Mouse (Mus musculus): Measurements from ENCODE around the gene Gm45837.
"Not testable (repeated sequence)": the region's sequence is repeated elsewhere in the genome, so short reads cannot be mapped to it uniquely, and the experiment has no call there.

Gm45837 gene

DNA sequence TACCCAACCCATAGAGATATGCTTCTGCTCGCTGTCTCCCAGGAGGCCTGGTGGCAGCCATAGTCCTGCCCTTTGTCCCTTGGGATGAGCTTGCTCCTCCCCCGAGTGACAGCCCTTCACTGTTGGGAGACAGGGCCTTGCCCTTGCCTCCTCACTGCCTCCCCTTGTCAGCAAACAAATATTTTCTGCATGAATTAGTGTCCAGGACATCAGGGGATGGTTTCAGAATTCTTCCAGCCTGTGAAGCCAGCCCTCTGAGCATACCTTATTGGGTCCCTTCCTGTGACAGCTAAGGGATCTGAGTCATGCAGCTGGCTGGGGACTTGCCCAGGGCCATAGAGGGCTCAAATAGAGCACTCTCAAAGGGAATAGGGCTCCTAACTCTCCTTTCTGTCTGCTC lies 98.5 kb downstream of the Gm45837 start:
- DNase-seq = no peak

DNA sequence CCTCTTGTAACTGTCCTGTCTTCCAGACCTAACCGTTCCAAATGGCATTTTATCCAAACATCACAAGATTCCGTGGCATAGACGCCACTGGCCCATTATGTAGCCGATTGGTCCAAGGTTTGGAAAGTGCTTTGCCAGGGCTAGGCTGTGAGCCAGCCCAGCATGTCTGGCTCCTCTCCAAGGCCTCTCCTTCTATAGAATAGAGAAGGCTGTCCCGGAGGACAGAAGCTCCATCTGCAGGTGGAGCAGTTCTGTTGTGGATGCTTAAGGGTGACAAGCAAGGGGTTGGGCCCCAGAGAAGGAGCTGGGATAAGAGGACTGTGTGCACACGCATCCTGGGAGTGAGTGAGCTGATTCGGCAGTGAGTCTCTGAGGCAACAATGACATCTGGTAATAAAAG lies 103.0 kb downstream of the Gm45837 start:
- peak; percentile 68 for DNase-seq

DNA sequence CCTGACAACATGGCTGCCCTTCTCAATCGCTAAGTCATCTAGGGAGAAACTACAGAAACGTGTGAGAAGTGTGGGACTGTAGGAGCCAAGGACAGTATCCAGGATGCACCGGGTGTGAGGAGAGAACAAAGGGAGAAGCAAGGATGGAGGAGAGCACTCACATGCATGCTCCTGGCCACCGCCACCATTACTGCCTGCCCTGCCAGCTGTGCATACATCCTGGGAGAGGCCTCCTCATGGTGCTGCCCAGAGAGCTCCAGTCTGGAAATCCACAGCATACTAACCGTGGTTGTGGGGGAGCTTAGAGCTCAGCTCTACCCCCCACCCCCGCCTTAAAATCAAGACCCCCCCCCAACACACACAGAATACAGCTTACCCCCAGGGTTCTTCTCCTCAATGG lies 104.1 kb downstream of the Gm45837 start:
- DNase-seq = peak; percentile 40

DNA sequence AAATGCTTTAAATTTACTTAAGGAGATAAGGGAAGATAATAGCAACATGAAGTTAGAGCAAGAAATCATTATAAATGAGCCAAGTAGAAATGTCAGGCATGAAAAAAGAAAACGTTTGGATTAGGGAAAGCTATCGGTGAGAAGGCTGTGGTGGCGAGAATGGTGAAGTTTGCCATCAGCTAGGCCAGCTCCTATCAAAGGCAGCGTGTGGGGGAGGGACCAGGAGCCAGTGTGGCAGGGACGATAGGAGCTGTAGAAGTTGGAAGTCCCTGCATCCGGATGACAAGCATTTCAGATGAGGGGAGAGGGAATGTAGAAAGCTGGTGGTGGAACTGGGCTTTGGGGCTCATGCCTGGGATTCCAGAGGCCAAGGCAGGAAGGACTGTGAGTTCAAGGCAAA lies 104.6 kb downstream of the Gm45837 start:
- DNase-seq = peak; percentile 63

DNA sequence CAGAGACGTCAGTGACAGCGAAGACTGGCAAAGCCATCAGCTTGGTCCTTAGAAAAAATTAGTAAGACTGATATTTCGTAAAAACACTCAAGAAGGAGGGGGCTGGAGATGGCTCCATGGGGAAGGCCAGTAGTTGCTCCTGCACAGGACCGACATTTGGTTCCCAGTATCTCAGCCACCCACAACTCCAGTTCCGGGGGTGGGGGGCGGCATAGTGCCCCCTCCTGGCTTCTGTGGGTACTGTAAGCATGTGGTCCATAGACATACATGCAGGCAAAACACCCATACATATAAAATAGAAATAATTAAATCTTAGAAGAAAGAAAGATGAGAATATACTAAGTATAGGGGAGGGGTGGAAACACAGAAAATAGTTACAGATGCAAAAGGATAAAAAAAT lies 105.8 kb downstream of the Gm45837 start:
- DNase-seq = no peak

DNA sequence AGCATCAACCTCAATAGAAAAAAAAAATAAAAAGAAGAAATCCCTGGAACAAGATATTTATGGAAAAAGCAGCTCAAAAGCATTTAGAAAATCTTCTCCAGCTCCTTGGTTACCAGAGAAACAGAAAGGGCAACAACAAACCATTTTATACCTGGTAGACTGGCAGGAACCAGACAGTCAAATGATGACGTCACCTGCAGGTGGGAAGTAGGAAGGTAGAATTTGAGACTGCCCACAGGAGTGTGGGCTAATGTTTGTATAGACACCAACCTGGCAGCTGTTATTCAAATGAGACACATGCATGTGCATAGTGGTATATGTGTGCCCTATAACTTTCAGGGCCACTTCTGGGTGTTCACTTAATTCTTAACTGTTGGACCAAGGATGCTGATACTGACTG lies 111.0 kb downstream of the Gm45837 start:
- peak; percentile 44 for DNase-seq

DNA sequence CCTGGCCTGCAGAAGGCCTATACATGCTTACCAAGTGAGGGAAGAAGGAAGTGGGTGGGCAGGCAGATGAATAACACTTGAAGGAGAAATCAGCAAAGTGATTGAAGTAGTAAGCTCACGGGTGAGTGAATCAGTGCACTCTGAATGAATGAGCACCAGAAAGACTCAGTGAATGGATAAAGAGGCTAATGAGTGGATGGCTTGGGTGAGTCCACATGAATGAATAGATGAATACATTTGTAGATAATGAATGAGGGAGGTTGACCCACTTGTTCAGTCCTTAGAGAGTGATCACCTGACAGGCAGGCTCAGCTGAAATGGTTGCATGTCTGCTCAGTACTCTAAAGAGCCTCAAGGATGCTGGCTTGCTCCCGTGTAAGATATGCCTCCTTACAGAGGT lies 112.5 kb downstream of the Gm45837 start:
- DNase-seq = no peak

DNA sequence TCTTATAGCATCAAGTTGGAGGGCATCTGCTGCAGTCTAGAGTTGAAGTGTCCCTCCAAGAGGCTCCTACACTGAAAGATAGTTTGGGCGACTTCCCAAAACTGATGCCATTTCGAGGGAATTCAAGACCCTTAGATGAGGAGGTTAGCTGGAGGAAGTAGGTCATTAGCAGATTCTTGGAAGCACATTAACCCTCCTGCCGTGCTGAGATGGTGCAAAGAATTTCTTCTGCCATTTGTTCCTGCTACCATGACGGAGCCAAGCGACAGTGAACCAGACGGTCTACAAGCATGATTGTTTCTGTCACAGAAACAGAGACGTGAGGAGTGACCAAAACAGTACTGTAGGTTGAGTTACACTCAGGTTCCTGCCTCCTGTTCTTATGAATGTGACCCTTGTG lies 115.8 kb downstream of the Gm45837 start:
- DNase-seq = no peak

DNA sequence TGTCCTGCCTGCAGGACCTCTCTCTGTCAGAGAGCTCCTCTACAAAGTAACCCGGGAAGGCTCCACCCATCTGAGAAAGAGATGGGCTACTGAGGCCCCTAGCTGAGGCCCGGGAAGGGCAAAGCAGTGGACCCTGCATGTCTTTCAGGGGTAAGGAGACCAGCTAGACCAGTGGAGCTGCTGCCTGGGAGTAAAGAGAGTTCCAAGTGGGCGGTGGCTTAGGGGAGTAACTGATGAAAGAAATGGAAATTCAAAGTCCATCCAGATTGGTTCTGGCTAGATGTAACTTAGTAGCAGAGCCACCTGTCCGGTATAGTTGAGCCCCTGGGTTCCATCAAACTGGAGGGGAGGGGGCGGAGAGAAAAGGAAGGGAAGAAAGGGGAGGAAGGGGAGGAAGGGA lies 123.7 kb downstream of the Gm45837 start:
- DNase-seq = no peak

DNA sequence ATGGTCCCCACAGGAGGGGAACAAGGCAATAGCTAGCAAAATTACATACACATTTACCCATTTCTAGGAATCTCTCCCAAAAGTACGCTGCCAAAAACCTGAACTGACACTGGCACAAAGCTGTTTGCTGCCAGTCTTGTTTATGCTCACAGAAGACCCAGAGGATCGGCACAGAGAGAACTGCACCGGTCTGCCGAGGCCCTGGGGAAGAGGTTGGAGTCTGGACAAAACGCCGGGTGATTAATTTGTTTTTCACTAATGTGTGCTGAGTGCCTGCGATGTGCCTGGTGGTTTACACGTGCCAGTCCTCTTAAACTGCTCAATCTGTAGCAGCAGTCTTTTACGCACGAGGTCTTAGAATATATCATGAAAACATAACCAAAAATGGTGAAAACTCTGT lies 124.4 kb downstream of the Gm45837 start:
- DNase-seq = no peak

DNA sequence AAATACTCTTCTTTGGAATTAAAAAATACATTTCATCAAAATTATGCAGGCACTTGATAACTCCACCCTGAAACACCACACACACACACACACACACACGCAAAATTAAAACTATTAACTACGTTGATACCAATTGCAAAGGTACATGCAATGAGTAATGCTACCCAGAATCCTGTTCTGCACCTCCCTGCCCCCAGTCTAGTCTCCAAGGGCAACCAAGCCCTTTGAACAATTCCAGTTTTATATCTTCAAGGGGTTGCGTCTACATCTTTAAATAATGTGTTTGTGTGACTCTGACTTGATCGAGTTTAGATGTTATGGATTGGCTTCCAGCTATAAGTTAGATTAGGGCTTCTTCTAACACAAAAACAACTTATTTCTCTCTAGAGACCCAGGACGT lies 124.8 kb downstream of the Gm45837 start:
- no peak for DNase-seq

DNA sequence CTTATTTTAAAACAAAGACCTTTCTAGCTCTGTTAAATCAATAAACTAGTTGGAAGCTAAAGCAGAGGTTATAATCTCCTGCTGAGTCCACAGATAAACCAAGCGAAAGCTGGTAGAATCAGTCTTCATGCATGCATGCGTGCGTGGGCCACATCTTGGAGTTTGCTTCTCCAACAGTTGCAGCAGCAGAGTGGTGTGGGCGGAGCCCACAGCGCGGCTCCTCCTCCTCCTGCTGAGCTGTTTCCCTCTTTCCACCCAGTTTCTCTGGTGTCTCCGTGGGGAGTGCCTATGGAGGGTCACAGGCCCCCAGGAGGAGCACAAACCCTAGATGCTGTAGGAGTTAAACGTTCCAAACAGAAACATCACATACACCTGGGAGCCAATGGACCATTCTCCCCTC lies 126.9 kb downstream of the Gm45837 start:
- DNase-seq = peak; percentile 36

DNA sequence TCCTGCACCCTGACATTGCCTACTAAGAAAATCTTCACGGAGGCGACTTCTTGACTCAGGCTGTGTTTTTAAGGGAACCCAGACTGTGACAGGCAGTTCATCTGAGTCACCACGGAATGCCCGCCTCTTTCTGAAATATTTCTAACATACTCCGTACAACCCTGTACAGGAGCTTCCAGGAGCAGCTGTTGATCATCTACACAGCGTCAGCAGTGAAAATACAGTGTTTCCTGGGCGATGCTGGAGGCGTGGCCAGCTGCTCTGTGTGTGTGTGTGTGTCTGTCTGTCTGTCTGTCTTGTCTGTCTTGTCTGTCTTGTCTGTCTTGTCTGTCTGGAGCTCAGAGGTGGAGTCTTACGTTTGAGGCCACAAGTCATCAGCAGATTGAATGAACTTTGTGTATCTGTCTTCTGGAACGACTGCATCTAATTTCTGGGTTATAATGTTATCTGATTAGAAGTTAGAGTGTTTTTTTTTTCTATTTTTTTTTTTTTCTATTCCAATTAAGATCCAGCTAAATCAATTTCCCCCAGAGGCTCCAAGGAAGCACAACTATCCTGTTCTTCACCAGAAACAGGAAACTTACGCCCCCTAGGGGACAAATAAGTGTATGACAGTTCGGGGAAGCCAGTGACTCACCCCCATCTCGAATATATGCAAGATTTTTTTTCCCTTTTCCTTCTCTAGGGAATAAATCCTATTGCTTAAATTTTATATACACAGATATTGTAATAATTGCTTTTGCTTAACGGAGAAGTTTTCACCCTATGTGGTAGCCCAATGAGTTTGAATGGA lies 127.7 kb downstream of the Gm45837 start:
- peak; percentile 49 for DNase-seq

DNA sequence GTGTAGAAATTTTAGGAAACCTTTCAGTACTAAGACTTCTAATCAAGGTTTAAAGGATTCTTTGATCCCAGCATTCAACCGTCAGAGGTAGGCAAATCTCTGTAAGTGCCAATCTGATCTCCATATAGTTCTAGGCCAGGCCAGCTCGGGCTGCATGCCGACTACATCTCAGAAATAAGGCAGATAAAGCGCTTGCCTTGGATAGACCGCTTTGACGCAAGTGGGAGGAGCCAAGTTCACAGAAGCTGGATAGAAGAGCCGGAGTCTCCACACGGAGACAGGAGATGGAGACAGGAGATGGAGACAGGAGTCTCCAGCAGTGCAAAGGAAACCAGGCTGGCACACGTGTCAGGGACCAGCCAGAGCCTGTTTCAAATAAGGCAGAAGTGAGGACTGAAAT lies 129.1 kb downstream of the Gm45837 start:
- no peak for DNase-seq

DNA sequence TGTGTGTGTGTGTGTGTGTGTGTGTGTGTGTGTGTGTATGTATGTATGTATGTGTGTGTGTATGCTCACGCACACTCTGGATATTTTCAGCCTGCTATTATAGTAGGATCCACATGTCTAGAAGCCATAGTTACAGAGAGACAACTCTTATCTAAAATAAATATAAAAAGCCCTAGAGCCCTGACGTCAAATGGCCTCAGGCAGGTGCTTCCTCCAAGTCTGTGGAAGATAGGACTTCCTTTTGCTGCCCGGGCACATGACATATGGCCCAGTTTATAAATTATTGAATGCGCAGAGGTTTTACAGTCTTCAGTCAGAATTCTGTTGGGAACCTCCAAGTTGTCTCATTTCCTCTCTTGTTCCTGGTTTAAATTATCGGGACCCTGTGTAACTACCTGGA lies 130.0 kb downstream of the Gm45837 start:
- DNase-seq = no peak

DNA sequence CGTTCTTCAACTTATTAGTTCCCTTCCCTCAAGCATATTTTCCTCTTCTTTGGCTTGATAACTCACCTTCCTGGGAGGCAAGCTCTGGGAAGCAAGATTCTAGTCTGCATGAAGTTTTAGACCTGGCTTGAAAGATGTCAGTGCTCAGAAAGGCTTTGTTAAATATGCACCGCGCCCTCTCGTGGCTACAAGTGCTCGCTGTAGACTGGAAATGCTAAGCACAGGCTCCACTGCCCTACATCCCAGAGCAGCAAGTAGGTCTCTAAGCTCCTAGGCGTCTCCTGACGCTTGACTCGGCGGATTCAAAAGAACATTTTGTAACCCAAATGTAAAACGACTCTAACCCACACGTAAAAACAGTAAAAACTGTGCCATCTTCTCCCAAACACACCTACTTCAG lies 130.4 kb downstream of the Gm45837 start:
- DNase-seq = peak; percentile 79

DNA sequence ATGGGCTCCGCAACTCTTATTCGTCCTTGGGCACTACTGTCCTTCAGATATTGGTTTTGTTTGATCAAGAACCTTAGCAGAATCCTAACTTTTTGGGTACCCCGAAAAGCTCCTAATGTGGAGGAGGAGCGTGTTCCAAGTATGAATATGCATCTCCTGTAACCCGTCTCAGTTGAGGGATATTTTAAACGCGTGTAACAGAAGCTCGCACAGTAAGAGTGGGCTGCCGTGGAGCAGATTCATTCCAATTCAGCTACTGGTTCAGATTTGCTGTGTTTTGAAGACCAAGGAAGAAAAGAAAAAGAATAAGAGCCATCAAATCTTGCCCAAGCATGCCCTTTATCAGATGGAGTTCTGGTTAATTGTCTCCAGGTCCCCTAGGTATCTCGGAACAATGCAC lies 131.0 kb downstream of the Gm45837 start:
- DNase-seq = peak; percentile 39

DNA sequence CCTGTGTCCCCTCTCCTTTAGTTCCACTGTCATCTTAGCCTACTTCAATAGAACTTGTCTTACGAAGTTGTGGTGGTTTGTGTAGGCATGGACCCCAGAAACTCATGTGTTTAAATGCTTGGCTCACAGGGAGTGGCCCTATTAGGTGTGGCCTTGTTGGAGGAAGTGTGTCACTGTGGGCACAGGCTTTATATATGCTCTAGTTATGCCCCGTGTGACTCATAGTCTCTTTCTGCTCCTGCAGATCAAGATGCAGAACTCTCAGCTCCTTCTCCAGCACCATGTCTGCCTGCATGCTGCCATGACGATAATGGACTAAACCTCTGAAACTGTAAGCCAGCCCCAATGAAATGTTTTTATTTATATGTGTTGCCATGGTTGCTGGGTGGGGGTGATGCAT lies 137.0 kb downstream of the Gm45837 start:
- no peak for DNase-seq

DNA sequence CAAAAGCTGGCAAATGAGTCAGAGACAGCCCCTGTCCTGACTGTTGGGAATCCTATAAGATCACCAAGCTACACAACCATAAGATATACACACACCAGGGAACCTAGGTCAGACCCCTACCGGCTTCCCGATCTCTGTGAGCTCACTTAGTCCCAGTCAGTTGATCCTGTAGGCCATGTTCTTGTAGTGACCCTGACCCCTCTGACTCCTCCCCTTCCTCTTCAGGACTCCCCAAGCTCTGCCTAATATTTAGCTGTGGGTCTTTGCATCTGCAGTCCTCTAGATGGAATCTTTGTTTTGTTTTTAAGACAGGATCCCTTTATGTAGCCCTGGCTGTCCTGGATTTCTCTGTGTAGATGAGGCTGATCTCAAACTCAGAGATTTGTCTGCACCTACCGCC lies 138.6 kb downstream of the Gm45837 start:
- no peak for DNase-seq

DNA sequence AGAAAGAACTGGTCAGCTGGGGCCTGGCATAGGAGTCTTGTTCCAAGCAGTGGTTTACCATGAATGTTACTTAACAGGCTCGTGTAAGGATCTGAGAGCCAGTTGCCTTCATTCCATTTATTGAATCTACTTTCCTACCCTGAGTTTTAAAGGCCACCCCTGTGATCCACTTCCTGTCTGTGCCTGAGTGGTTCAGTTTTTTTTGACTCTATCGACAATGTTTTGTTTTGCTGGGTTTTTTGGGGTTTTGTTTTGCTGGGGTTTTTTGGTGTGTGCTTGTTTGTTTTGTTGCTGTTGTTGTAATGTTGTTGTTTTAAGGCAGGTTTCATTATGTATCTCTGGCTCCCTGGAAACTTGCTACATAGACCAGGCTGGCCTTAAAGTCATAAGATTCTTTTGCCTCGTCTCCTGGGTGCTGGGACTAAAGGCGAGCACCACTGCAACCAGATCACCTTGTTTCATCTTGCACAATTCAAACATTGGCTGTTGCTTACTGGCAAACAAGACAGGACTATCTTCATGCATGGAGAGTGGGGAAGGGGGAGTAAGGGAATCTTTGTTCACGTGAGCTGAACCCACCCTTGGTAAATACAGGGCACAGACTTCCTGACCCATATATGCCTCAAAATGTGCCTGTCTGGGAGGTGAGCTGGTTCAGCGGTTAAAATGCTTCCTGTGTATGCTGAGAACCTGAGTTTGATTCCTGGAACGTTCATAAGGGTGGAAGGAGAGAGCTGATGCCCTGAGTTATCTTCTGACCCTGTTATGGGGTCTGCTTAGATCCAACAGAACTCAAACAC lies 140.2 kb downstream of the Gm45837 start:
- no peak for DNase-seq

DNA sequence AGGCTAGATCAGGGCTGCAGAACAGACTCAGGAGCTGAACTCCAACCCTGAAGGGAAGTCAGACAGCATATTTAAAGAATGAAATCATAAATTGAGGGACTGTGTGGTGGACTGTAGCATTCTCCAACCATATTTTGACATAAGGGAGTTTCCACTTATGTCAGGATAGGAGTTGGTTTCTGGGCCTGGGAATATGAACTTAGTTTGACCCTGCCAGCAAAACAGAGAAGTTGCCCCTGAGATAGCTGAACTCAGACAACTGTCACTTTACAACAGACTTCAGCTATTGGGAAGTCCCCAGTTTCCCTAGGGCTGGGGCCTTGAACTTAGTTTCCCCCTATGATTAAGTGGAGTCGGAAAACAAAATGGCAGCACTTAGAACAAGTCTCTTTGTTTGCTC lies 140.8 kb downstream of the Gm45837 start:
- no peak for DNase-seq

DNA sequence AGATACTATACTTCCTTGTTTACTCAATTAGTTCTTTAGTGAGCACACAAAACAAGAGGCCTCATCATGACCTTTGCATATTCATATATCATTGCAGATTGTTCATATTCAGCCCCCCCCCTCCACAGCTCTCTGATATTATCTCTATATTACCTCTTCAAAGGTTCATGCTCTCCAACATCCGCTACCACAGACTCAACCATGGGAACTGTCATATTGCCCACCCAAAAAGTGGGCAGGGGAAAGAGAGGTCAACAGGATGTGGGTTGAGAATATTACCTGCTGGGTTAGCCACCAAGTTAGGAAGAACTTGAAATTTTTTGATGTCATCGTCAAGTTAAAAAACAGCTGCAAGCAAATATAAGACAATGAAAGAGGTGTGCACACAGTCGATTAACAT lies 144.8 kb downstream of the Gm45837 start:
- DNase-seq = not testable (repeated sequence)

DNA sequence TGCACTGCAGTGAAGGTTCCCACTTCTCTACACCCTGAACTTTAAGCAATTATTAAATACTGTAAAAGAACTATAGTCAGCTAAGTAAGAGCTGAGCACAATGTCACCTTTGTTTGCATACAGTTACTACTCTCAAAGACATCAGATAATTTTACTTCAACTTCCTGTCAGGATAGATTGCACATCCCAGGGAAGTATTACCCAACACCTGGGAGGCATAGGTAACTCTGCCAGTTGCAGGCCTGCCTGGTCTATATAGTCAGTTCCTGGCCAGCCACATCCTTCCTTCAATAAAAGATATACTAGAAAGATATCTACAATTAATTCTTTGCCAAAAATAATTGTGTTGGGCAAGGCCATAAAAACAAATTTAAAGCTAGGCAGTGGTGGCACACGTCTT lies 146.7 kb downstream of the Gm45837 start:
- DNase-seq = no peak

DNA sequence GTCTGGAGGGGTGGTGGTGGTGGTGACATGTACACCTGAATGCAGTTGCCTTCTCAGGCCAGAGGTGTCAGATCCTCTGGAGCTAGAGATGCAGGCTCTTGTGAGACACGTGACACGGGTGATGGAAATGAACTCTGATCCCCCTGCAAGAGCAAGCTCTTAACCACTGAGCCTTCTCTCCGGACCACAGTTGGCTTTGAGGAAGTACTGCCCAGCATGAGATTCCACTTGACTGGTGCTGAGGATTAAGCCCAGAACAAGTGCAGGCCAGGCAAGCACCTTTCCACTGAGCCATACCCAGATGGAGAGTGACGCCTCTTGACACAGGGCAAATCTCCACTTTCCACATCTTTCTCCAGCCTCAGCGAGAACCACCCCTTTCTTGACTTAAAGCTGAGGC lies 148.7 kb downstream of the Gm45837 start:
- DNase-seq = not testable (repeated sequence)

Data from right cerebral cortex, postnatal 25 days (tissue).